Mouse (Mus musculus) testis, postnatal 10 days (tissue): Measurements from ENCODE around the gene Trim80.
"Not testable (repeated sequence)": the region's sequence is repeated elsewhere in the genome, so short reads cannot be mapped to it uniquely, and the experiment has no call there.

Source experiments
- DNase-seq: peaks from one replicate; pipeline ENCODE4 v3.0.0; 2021; ENCODE audit warnings: low spot score

Trim80 gene

DNA sequence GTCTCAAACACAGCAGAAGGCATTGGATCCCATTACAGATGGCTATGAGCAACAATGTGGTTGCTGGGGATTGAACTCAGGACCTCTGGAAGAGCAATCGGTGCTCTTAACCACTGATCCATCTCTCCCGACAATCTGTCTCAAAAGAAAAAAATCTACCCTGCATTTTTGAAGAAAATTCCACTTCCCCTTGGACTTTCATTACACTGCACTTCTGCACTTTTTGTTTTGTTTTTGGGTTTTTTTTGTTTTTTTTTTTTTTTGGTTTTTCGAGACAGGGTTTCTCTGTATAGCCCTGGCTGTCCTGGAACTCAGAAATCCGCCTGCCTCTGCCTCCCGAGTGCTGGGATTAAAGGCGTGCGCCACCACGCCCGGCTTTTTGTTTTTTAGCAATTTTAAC is 56.2 kb downstream of the Trim80 start:
- not testable (repeated sequence) for DNase-seq
